Mouse (Mus musculus): ENCODE measurements around the gene Nosip.
A peak's percentile ranks its signal among the peaks of the same experiment; 100 is the strongest.
"Not testable (repeated sequence)": the region's sequence is repeated elsewhere in the genome, so short reads cannot be mapped to it uniquely, and the experiment has no call there.

The Nosip gene

DNA sequence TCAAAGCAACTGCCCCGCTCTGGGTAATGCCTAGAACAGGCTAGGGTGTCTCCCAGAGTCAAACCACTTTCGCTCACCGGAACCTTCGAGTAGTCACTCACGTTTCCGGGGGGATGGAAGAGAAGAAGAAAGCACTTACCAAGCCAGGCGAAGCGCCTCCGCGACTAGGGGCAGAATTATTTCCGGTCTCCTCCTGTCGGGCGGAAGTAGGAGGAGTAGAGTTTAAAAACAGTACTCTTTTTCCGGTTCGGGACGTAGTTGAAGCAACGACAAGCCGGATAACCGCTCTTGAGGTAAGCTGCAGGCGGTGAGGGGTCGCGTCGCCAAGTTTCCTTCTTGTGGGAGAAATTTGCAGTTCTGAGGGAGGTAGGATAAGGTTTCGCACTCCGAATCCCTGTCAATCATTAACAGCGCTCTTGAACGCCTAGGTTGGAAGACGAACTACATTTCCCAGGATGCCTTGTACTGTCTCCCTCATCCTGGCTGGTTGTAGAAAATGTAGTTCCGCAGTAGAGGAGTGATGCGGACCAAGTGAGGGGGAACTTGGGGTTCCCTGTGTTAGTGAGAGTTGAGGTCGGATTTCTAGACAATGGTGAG, at the start of gene Nosip, which contains the start of gene Prrg2:
Gene Nosip, plus strand, starts transcription at position 191 of the 597 bp plus-strand sequence.
Gene Prrg2, minus strand, starts transcription at position 439 of the 597 bp plus-strand sequence.
- peak; percentile 97 for DNase-seq (ENCODE audit: extremely low spot score)

DNA sequence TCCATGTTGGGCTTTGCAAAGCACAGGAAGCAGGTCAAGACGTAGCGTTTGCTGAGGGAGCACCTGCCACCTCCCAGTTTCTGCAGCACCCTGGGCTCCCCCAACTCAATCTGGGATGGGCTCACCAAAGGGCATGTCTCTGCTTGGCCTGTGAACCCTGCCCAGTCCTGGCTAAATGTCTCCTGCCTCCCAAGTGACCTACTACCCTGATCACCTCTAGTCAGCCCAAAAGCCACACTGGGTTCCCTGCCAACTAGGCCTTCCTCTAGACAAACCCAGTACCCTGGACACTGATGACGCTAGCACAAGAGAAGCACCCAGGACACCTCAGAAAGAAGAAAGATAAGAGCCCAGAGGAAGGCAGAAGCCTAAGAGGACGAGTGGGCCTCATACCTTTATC, 49.4 kb upstream of the Nosip start:
- DNase-seq (ENCODE audit: extremely low spot score): no peak

DNA sequence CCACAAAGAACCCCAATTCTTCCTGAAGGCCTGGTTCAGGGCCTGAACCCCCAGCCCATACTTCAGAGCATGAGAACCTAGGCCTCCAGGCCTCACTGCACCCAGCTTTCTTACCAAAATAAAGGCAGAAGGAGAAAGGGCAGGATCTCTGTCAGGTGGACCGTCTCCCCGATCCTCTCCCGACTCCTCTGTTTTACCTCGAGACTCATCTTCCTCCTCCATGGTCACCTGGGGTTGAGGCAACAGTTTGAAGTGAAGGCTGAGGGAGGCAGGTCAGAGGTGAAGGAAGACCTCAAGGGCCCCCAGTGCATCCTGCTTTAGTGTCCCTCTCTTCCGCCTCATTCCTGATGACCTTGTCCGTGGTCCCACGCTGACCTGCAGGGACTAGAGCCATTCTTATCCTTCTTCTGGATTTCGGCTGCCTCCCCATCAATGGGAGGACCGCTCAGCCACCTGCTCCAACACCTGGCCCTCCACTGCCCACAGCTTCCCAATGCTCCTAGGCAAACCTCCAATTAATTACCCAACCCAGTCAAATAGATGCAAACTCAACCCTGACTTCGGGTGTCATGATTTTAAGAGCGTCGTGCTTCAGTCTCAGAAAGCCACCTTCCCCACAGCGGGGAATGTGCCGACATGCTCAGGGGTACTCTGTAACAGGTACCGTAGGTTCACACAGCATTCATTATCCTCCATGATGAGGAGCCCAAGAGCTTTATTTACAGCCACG, 48.7 kb upstream of the Nosip start:
- no peak for DNase-seq (ENCODE audit: extremely low spot score)

DNA sequence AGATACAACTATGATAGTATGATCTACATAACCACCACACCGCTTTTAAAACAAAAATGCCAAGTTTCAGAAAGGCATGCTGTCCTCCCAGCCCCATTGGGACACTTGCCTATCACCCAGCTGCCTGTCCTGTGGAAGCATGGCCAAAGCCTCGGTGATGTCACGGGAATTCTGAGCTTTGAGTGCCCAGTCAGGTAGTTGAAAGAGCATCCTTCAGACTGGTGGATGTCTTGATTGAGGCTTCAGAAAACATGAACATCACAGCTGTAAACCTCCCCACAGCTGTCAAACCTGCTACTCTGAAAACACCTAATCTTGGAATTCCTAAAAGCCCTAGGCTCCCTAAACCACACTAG, 48.2 kb upstream of the Nosip start:
- DNase-seq (ENCODE audit: extremely low spot score): no peak

DNA sequence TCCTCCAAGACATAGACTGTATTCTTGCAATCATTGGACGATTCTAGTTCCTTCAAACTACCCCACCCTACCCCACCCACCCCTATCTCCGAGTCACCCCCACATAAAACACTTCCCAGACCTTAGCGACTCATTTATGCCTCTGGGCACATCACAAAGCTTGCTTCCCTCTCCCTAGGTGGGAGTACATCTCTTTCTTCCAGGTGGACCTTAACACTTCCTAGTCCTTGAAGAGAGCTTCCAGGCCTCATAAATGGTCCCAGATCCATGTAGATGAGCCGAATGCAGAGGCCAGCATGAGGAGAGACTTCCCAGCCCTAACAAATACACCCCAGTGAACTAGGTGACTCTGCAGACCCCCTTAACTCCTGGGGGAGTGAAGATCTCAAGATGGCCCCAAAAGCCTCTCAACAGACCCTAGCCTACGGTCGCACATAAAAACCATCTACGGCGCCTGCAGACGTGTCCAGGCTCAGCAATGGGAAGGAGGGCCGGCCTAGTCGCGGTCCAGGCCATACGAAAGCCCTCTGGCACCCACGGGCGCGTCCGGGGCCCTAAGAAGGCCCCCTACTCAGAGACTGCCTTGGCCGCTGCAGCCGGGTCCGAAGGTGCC, 46.8 kb upstream of the Nosip start:
- DNase-seq (ENCODE audit: extremely low spot score): no peak

DNA sequence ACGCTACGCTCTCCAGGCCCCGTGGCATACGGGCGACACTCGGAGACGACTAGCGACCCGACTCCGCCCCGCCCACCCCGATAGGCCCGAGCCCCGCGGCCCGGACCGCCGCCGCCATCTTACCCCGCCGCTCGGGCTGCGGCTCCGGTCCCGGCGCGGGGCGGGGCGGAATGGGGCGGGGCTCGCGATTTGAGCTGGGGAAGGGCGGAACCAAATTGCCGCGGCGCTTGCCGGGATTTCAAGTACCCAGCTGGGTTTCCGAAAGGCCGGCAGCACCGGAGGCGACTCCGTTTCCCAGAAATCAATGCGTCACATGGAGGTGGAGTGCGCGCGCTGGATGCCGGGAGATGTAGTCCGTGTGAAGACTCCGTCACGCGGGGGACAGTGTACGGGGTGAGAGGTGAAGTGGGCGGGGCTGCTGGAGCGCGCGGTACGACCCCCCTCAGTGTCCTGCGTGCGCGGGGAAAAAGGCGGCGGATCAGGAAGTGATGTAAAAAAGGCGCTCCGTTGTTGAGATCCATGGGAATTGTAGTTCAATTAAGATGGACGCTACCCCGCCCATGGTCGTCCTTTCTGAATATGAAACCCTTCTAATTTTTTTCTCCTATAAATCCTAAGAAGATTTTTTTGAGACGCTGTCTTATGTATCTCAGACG, 46.1 kb upstream of the Nosip start, which contains the start of gene Scaf1:
Gene Scaf1, minus strand, starts transcription at position 407 of the 656 bp plus-strand sequence.
- peak; percentile 100 for DNase-seq (ENCODE audit: extremely low spot score)

DNA sequence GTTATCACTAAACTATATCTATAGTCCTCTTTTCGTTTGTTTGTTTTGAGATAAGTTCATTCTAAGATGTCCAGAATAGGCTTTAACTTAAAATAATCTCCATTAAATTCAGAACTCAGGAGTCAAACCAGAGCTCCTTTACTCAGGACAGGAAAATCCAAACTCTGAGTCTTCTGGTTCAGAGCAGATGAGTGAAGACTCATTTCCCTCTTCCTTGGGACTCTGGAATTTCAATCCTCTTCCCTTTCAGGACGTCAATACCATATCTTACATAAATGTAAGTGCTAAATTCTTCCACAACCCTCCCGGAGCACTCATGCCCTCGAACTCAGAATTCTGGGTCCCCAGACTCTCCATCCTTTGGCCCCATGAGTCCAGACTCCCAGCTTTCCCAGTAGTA, 45.5 kb upstream of the Nosip start:
- no peak for DNase-seq (ENCODE audit: extremely low spot score)

DNA sequence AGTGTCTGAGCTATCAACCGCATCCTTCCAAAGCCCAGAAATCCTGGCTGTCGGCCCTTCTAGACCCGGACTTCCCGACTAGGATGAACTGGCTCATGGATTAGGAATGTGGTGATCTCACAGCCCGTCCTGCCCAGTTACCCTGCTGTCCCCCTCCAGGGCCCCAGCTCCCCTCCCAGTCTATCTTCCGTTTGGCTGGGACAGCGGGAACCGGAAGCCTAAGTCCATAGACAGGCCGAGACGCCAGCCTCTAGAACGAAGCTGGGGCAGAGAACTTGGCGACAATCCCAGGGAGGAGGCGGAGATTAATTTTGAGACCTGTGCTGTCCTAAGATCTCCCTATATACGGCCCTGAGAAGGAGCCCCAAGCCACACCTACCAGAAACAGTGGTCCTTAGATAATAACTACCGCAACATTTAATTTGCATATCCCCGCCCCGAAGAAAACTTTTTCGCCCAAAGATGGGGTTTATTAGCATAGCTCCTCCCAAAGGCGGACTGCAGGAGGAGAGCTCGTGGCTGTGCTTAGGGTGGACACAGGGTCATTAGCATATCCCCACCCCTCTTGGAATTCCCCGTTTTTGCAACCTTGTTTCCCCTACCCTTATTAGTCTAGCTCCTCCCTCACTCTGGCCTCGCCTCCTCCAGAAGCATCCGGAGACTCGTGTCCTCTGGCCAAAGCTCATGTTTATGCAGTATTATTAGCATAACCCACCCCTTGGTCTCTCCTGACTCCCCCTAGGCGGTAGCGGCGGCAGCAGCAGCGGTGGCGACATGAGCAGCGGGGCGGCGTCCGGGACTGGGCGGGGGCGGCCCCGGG, 44.8 kb upstream of the Nosip start, which contains the start of gene Rras:
Gene Rras, plus strand, starts transcription at position 720 of the 820 bp plus-strand sequence.
- peak; percentile 92 for DNase-seq (ENCODE audit: extremely low spot score)

DNA sequence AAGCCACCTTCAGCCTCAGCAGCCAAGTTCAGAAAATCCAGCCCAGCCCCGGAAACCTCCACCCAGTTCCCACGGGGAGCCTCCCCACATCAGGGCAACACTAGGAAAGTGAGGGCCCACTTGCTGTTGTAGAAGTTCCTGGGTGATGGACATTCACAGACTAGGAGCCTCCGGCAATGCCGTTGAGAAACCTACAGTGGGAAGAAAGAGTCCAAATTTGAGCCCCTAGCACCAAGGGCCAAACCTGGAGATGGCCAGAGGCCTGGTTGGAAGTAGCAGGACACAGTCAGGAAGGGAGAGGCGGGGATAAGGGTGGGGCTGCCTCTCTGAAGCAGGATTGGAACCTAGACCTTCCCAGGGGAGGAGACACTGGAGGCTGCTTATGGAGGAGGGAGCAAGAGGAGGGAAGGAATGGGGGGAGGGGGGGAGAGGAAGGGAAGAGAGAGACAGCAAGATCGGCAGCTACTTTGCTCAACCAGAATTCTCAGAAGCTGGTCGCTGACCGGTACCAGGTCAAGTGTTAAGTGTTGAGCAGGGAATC, 43.1 kb upstream of the Nosip start:
- peak; percentile 47 for DNase-seq (ENCODE audit: extremely low spot score)

DNA sequence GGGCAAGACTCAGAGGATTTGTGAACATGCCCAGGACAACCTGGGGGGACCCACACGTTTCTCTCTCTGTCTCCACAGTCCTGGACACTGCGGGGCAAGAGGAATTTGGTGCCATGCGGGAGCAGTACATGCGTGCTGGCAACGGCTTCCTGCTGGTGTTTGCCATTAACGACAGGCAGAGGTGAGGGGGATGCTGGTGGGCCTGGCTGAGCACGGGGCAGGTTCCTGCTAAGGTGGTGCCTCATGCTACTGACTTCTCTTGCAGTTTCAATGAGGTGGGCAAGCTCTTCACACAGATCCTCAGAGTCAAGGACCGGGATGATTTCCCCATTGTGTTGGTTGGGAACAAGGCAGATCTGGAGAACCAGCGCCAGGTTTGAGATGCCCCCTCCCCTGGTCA, 42.0 kb upstream of the Nosip start:
- DNase-seq (ENCODE audit: extremely low spot score): no peak

DNA sequence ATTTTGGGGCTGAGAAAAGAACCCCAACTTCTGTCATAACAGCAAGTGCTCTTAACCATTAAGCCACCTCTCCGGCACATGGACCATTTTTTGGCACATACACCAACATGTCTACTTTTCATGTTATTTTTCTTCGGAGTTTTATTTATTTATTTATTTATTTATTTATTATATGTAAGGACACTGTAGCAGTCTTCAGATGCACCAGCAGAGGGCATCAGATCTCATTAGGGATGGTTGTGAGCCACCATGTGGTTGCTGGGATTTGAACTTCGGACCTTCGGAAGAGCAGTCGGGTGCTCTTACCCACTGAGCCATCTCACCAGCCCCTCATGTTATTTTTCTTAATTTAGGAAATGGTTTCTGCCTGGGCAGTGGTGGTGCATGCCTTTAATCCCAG, 38.5 kb upstream of the Nosip start:
- not testable (repeated sequence) for DNase-seq (ENCODE audit: extremely low spot score)

DNA sequence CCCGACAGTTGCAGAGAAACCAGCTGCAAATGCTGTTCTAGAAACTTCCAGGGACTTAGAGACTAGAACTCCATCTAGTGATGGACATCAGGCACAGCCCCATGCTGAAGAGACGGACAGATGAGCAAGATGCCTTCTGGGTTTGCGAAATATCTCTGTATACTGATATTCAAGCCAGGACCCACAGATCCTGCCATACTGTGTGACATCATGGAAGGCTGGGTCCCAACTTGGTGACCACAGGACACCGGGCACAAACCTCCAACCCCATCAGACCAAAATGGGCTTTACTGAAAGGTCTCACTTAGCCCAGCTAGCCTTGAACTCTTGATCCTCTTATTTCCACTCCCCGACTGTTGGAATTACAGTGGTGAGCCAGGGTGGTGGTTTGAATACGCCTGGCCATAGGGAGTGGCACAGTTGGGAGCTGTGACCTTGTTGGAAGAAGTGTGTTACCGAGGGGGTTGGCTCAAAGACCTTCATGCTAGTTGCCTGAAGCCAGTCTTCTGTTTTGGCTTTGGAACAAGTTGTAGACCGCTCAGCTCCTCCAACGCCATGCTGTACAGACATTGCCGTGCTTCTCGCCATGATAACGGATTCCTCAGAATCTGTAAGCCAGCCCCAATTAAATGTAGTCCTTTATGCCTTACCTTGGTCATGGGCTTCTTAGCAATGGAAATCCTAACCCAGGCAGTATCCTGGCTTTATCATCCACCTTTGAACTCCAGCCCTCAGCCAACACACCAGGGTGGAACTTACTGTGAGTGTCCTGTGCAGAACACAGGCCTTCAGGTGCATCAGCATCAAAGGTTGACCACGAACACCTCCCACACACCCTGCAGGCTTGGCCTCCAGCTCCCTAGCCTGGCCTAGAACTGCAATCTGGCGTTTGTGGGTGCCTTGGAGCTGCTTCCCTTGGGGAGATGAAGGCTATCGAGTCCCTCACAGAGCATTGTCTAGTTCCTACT, 37.7 kb upstream of the Nosip start:
- no peak for DNase-seq (ENCODE audit: extremely low spot score)

DNA sequence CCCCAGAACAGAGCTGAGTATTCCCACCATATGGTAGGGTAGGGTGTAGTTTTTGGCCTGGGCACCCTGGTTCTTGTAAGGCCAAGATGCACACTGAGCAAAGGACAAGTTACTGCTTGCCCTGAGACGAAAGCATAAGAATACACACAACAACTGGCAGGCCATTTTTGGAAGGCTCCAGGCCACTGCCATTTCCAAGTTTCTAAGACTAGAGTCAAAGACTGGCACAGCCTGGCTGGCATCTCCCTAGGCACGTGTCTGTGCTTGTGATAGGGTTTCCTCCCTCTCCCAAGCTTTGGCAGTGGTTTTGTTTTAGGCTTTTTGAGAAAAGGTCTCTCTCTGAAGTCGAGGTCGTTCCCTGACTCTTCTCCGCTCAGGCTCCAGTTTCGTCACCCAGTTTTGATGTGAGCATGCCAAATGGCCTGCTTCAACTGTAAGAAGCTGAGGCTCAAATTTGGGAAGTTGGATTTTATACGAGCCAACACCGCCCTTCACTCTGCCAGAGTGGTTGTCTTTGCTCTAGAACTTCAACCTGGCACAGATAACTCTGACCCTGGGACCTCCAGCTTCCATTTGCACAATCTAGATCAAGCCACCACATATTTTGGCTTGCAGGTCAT, 36.5 kb upstream of the Nosip start:
- DNase-seq (ENCODE audit: extremely low spot score): no peak

DNA sequence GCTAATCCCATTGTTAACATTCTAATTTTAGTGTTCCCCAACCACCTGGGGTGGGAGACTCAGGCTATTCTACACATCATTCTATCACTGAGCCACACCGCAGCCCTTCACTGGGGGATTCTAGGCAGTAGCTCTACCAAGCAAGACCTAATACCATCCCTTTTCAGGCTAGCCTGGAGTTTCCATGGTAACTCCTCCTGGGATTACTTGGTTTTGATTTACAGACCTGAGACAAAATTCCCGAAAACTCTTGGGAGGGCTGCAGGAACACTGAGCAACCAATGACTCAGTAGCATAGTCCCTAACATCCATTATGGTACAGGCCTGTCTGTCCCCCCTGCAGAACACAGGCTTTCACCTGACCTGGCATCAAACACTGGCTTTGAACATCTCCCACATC, 36.0 kb upstream of the Nosip start:
- DNase-seq (ENCODE audit: extremely low spot score): no peak

DNA sequence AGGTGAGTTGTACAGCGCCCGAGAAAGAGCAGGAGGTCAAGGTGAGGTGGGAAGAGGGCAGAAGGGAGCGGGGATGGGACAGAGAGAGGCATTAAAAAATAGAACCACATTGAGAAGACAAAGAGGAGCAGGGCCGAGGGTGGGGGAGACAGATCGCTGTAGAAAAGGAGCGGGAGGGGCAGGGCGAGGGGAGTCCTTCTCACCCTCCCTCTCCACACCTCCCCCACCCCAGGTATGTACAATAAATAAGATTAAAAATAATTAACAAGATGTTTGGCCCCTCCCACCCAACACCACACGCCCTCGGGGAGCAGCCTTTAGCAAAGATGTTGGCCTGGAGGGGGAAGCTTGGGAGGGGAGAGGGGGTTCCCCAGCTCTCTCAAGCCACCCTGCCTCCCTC, 34.5 kb upstream of the Nosip start:
- DNase-seq (ENCODE audit: extremely low spot score): no peak

DNA sequence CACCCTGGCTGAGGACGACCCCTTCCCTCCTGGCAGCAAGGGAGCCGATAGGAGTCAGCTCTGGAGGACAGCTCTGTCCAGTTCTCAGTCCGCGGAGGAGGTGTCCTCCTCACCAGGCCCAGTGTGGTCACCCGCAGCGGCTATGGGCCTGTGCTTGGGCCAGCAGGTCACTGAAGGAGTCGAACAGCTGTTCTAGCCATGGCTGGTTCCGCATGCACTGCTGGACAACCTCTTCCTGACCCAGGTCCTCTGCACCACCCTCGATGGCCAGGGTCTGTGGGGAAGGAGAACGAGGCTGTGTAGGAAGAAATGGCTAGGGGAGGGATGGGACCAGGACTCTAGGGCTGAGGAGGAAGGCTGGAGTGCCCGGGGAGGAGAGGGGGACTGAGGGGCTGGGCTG, 33.9 kb upstream of the Nosip start:
- DNase-seq (ENCODE audit: extremely low spot score): no peak

DNA sequence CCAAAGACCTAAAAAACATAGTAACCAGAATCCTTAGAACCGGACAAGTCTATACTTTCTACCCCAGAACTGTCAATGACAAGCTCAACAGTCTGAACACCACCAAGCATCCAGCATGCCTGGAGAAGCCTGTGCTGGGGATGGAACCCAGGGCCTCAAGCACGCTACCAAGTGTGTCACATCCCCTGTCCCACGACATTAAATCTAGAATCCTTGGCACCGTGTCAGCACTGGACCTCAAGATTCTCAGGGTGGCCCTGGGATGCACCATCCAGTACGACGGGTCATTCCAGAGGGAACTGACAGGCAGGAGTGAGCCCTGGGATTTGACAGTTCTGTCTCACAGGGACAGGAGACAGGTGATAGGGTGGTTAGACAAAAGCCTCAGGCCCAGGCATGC, 32.2 kb upstream of the Nosip start:
- DNase-seq (ENCODE audit: extremely low spot score): no peak

DNA sequence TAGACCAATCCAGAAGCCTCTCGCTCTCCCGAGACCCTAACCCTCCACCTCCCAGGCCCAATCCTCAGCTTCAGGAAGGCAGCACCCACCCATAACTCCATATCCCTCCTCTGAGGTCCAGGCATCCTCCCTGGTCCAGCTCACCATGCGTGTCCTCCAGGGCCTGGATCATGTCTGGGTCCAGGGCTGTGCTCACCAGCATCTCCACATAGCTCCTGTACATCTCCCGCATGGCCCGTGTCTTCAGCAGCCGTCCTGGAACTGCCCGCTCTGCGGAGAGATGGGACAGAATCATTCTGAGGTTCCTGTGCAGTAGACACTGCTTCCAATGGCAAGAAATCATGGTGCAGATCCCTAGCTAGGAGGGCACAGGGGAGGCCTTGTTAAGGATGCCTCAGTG, 31.4 kb upstream of the Nosip start:
- no peak for DNase-seq (ENCODE audit: extremely low spot score)

DNA sequence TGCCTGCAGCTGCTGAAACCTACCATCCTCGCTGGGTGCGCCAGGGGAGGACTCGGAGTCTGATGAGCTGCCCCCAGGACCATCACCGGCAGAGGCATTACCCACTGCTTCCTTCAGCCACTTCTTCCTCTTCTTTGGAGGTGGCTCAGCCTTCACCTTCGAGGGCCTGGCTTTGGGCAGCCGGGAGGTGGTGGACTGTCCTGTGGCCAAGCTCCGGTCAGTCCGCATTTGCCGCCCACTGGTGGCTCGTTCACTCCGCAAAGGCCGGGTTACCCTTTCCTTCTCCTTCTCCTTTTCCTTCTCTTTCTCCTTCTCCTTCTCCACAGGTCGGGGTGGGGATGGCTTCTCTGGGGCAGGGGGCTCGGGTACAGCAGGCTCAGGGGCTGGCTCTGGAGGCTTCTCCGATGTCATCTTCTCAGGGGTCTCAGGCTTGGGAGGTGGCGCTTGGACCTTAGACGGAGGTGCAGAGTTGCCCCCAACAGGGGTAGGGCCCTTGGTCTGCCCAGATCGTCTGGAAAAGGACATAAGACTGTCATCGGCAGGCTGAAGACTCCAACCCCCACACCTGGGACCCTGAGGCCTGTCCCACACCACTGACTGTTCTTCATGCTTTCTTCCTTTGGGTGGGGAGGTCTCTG, 28.4 kb upstream of the Nosip start:
- no peak for DNase-seq (ENCODE audit: extremely low spot score)

Data from embryo, embryonic 9.5 days (tissue).